9 mouse cellular contexts compared by ENCODE assay signal in genomic region chrX:162556459-162556841, GRCm38 (mm10).
DNase-seq lines count a peak whose midpoint lies in the region; ATAC-seq lines count a peak whose summit lies in the region.
"Had no signal": no experiment of that assay in that cellular context is flagged by ENCODE, and none has a peak within 500 bp of the region (broad histone marks: within the 10 kb centered on the region; RNA-seq: fewer than 3 reads in every experiment).

No protein-coding gene starts in this region.

- 59% methylated on average over 6 of the region's 6 CpGs for WGBS in forebrain, embryonic 13.5 days
- WGBS in forebrain, embryonic 12.5 days, result 77% methylated on average over 6 of the region's 6 CpGs
- 52% methylated on average over 6 of the region's 6 CpGs for WGBS in neural tube, embryonic 15.5 days

- no peak overlapping the region for H3K27ac ChIP-seq in forebrain, embryonic 13.5 days
- H3K27ac ChIP-seq in forebrain, embryonic 12.5 days, result no peak overlapping the region
- no peak overlapping the region for H3K27ac ChIP-seq in neural tube, embryonic 15.5 days (replicated peaks)

- peak; percentile 6 for DNase-seq in kidney, postnatal 10 days
- no peak for DNase-seq in kidney, postnatal 25 days
- peak; percentile 35 to 59 for DNase-seq in right cerebral cortex, adult 2 months (ENCODE audit: low spot score in 2 of 2)
- no peak for DNase-seq in right cerebral cortex, postnatal 14 days
- no peak for DNase-seq in embryo, embryonic 9.5 days (ENCODE audit: extremely low spot score)
- DNase-seq: cerebellum, adult 9-11 months had no signal

- H3K27me3 ChIP-seq in forebrain, embryonic 13.5 days, result peaks cover 14% of the 10 kb centered on the region; the same call in 1 of the 2 replicates
- peaks cover 28% of the 10 kb centered on the region for H3K27me3 ChIP-seq in forebrain, embryonic 12.5 days
- peaks cover 9% of the 10 kb centered on the region; the same call in 1 of the 2 replicates for H3K27me3 ChIP-seq in neural tube, embryonic 15.5 days (replicated peaks)

- no peak overlapping the region for H3K4me2 ChIP-seq in forebrain, embryonic 13.5 days
- no peak overlapping the region for H3K4me2 ChIP-seq in forebrain, embryonic 12.5 days
- no peak overlapping the region for H3K4me2 ChIP-seq in neural tube, embryonic 15.5 days

- H3K9ac ChIP-seq in forebrain, embryonic 13.5 days, result no peak overlapping the region
- no peak overlapping the region for H3K9ac ChIP-seq in forebrain, embryonic 12.5 days
- H3K9ac ChIP-seq in neural tube, embryonic 15.5 days (replicated peaks), result no peak overlapping the region

- H3K4me1 ChIP-seq in forebrain, embryonic 13.5 days, result no peaks in the 10 kb centered on the region
- H3K4me1 ChIP-seq in forebrain, embryonic 12.5 days, result no peaks in the 10 kb centered on the region
- 0 out of 2 replicates have a peak, but pooled peaks cover 4% of the 10 kb centered on the region for H3K4me1 ChIP-seq in neural tube, embryonic 15.5 days

- H3K9me3 ChIP-seq in forebrain, embryonic 13.5 days (replicated peaks), result no peaks in the 10 kb centered on the region
- H3K9me3 ChIP-seq in forebrain, embryonic 12.5 days, result no peaks in the 10 kb centered on the region
- H3K9me3 ChIP-seq in neural tube, embryonic 15.5 days (replicated peaks), result no peaks in the 10 kb centered on the region

- no peak overlapping the region for H3K4me3 ChIP-seq in forebrain, embryonic 13.5 days
- no peak overlapping the region for H3K4me3 ChIP-seq in forebrain, embryonic 12.5 days (replicated peaks)
- H3K4me3 ChIP-seq in neural tube, embryonic 15.5 days (replicated peaks), result no peak overlapping the region

- 0 out of 2 replicates have a peak, but pooled peaks have one; percentile 30 for ATAC-seq in forebrain, embryonic 13.5 days
- no peak for ATAC-seq in forebrain, embryonic 12.5 days (ENCODE audit: low FRiP score)
- ATAC-seq in neural tube, embryonic 15.5 days (ENCODE audit: low FRiP score), result no peak

- no peaks in the 10 kb centered on the region for H3K36me3 ChIP-seq in forebrain, embryonic 13.5 days (ENCODE audit: poor library complexity, severe bottlenecking)
- H3K36me3 ChIP-seq in forebrain, embryonic 12.5 days (replicated peaks), result no peaks in the 10 kb centered on the region
- H3K36me3 ChIP-seq in neural tube, embryonic 15.5 days, result no peaks in the 10 kb centered on the region

Comparison
In these comparisons a context has a peak if more than half of its experiments do, and no peak if none do; other contexts are left out.
1. DNase-seq: peak in kidney, postnatal 10 days (single experiment) and right cerebral cortex, adult 2 months (2 of 2); none in kidney, postnatal 25 days (0 of 2), right cerebral cortex, postnatal 14 days (single experiment) and embryo, embryonic 9.5 days (single experiment).